Mouse (Mus musculus) cortical plate, adult 2 months (tissue): ENCODE measurements at regions not wholly inside any gene's neighbourhood (a gene's known extent, or its start where the extent isn't known, plus 50 kb on each side); places are given as distances from the start of the nearest gene placed in this dataset.

Source experiments
- H3K27ac ChIP-seq: fragments of 200-500 bp; 2 replicates; pipeline ENCODE4 v1.5.1; 2012; ENCODE audit warnings: low read length, control low read depth, inconsistent platforms; ENCODE audit not compliant: insufficient read depth
- H3K4me1 ChIP-seq: fragments of 200-500 bp; 2 replicates; pipeline ENCODE4 v1.6.1; 2011; ENCODE audit warnings: low read length; ENCODE audit not compliant: control insufficient read depth, insufficient read depth
- H3K4me3 ChIP-seq: fragments of 200-500 bp; 2 replicates; pipeline ENCODE4 v1.5.1; 2011; ENCODE audit warnings: mild to moderate bottlenecking, low read length, control low read depth; ENCODE audit not compliant: insufficient read depth
- CTCF ChIP-seq: fragments of 200-500 bp; IDR thresholded peaks from 2 replicates; pipeline ENCODE4 v1.5.1; 2011; ENCODE audit warnings: mild to moderate bottlenecking, control low read depth, low read length; ENCODE audit not compliant: insufficient read depth; ENCODE audit errors: extremely low read depth
- POLR2A ChIP-seq: fragments of 200-500 bp; IDR thresholded peaks from 2 replicates; pipeline ENCODE4 v1.6.1; 2011; ENCODE audit warnings: mild to moderate bottlenecking, low read length, control low read depth; ENCODE audit not compliant: insufficient read depth; ENCODE audit errors: extremely low read depth

- TF ChIP-seq CTCF: no peak
- TF ChIP-seq POLR2A: no peak
- Histone ChIP-seq H3K27ac (no peak overlapping the region), H3K4me3 (no peak overlapping the region), H3K4me1 (peaks cover 7% of the 10 kb centered on the region)
These were observed 274.1 kb upstream of the Zmiz1 start for GRCm38 (mm10) chr14:25184875-25185274.

GRCm38 (mm10) chr14:25185556-25185958 is 273.4 kb upstream of the Zmiz1 start:
- Histone ChIP-seq H3K4me1 (peaks cover 7% of the 10 kb centered on the region), H3K4me3 (no peak overlapping the region), H3K27ac (no peak overlapping the region)
- TF ChIP-seq CTCF (no peak), POLR2A (no peak)

GRCm38 (mm10) chr14:25185959-25186771 is 272.8 kb upstream of the Zmiz1 start:
- Histone ChIP-seq H3K4me1 (peaks cover 7% of the 10 kb centered on the region), H3K4me3 (no peak overlapping the region), H3K27ac (peak overlapping the region; percentile 13; the same call in 1 of the 2 replicates)
- TF ChIP-seq CTCF (no peak), POLR2A (no peak)

- H3K27ac ChIP-seq: no peak overlapping the region
- TF ChIP-seq POLR2A: no peak
- TF ChIP-seq CTCF: no peak
- H3K4me3 ChIP-seq: no peak overlapping the region
- peaks cover 7% of the 10 kb centered on the region for H3K4me1 ChIP-seq
These were observed 271.3 kb upstream of the Zmiz1 start for GRCm38 (mm10) chr14:25187715-25188114.

GRCm38 (mm10) chr14:25189256-25189655 is 269.7 kb upstream of the Zmiz1 start:
- H3K4me3 ChIP-seq: no peak overlapping the region
- TF ChIP-seq POLR2A (no peak), CTCF (no peak)
- H3K4me1 ChIP-seq: peaks cover 7% of the 10 kb centered on the region
- H3K27ac ChIP-seq: no peak overlapping the region

GRCm38 (mm10) chr14:25190680-25191270 is 268.2 kb upstream of the Zmiz1 start:
- H3K4me3 ChIP-seq: no peak overlapping the region
- H3K4me1 ChIP-seq: peaks cover 4% of the 10 kb centered on the region
- no peak for TF ChIP-seq CTCF
- TF ChIP-seq POLR2A: no peak
- no peak overlapping the region for H3K27ac ChIP-seq

- H3K27ac ChIP-seq: no peak overlapping the region
- TF ChIP-seq POLR2A: no peak
- no peak for TF ChIP-seq CTCF
- 0 out of 2 replicates have a peak, but pooled peaks cover 1% of the 10 kb centered on the region for H3K4me1 ChIP-seq
- H3K4me3 ChIP-seq: no peak overlapping the region
These were observed 262.2 kb upstream of the Zmiz1 start for GRCm38 (mm10) chr14:25196820-25197219.

GRCm38 (mm10) chr14:25199900-25200299 is 259.1 kb upstream of the Zmiz1 start:
- H3K27ac ChIP-seq: no peak overlapping the region
- 0 out of 2 replicates have a peak, but pooled peaks cover 1% of the 10 kb centered on the region for H3K4me1 ChIP-seq
- no peak overlapping the region for H3K4me3 ChIP-seq
- TF ChIP-seq POLR2A: no peak
- no peak for TF ChIP-seq CTCF

- no peak overlapping the region for H3K27ac ChIP-seq
- H3K4me1 ChIP-seq: 0 out of 2 replicates have a peak, but pooled peaks cover 1% of the 10 kb centered on the region
- no peak overlapping the region for H3K4me3 ChIP-seq
- TF ChIP-seq POLR2A (no peak), CTCF (no peak)
These were observed 258.3 kb upstream of the Zmiz1 start for GRCm38 (mm10) chr14:25200656-25201179.
